Mouse (Mus musculus): ENCODE results near the gene Klre1.
"Not testable (repeated sequence)": the region's sequence is repeated elsewhere in the genome, so short reads cannot be mapped to it uniquely, and the experiment has no call there.

Klre1 gene

GRCm38 (mm10) chr6:129591508-129591907 lies 13.8 kb downstream of the Klre1 start, which contains the start of gene Klrd1:
TSS of gene Klrd1 (plus strand) at chr6:129591782.
- peak in 1 of 2 experiments; percentile 6 for DNase-seq

- DNase-seq: no peak
These were observed 30.7 kb downstream of the Klre1 start for GRCm38 (mm10) chr6:129608372-129608771.

GRCm38 (mm10) chr6:129623735-129624134 lies 46.0 kb downstream of the Klre1 start, which contains the start of gene Klrk1:
TSS of gene Klrk1 (minus strand) at chr6:129623864.
- DNase-seq: no peak

- DNase-seq: not testable (repeated sequence)
These were observed 53.3 kb downstream of the Klre1 start for GRCm38 (mm10) chr6:129631046-129631445.

Data from thymus, adult 18-20 months (tissue).